Mouse (Mus musculus) thymus, adult 2 months (tissue): ENCODE results near the gene Sfswap. TPM values are rescaled to one million over a fixed set of nuclear protein-coding genes. Genes with fewer than 3 reads are reported as not detected.
"Not testable (repeated sequence)": the region's sequence is repeated elsewhere in the genome, so short reads cannot be mapped to it uniquely, and the experiment has no call there.

Experiments
- DNase-seq: peaks from one replicate; pipeline ENCODE4 v3.0.0; 2021
- H3K27ac ChIP-seq: fragments of 200-500 bp; 2 replicates; pipeline ENCODE4 v1.5.1; 2012; ENCODE audit warnings: low read length, control low read depth; ENCODE audit not compliant: control insufficient read depth, insufficient read depth
- H3K27me3 ChIP-seq: fragments of 200-500 bp; 2 replicates; pipeline ENCODE4 v1.6.1; 2012; ENCODE audit warnings: mild to moderate bottlenecking, low read length, moderate library complexity, mixed read lengths; ENCODE audit not compliant: control insufficient read depth, insufficient read depth
- H3K36me3 ChIP-seq: fragments of 200-500 bp; 2 replicates; pipeline ENCODE4 v1.6.1; 2012; ENCODE audit warnings: mild to moderate bottlenecking, low read length, moderate library complexity; ENCODE audit not compliant: control insufficient read depth, insufficient read depth
- H3K4me1 ChIP-seq: fragments of 200-500 bp; replicated peaks from 2 replicates; pipeline ENCODE4 v1.6.1; 2012; ENCODE audit warnings: low read length; ENCODE audit not compliant: control insufficient read depth, insufficient read depth
- H3K4me3 ChIP-seq: fragments of 200-500 bp; 2 replicates; pipeline ENCODE4 v1.5.1; 2012; ENCODE audit warnings: mild to moderate bottlenecking, low read length, control low read depth, moderate library complexity; ENCODE audit not compliant: control insufficient read depth, insufficient read depth
- CTCF ChIP-seq: fragments of 200-500 bp; IDR thresholded peaks from 2 replicates; pipeline ENCODE4 v1.5.1; 2012; ENCODE audit warnings: mild to moderate bottlenecking, control low read depth, low read length, moderate library complexity, borderline replicate concordance; ENCODE audit not compliant: control insufficient read depth, poor library complexity, insufficient read depth; ENCODE audit errors: extremely low read depth
- POLR2A ChIP-seq: fragments of 200-500 bp; IDR thresholded peaks from 2 replicates; pipeline ENCODE4 v1.6.1; 2012; ENCODE audit warnings: mild to moderate bottlenecking, low read length, control low read depth, moderate library complexity; ENCODE audit not compliant: control insufficient read depth, poor library complexity, insufficient read depth; ENCODE audit errors: extremely low read depth
- WGBS: fragments of 180-500 bp; shearing (Covaris S2); methylation state at CpG from one replicate; pipeline ENCODE4 v1.1.7; 2018; 5-methylcytosine and 5-hydroxymethylcytosine counted together
- polyA plus RNA-seq: library from polyadenylated mRNA; depleted of rRNA; stranded (reverse); fragments of >200 nt; gene quantifications from 2 replicates; pipeline ENCODE4 v1.2.3, GENCODE M21; 2012; rRNA removed

The Sfswap gene
- polyA plus RNA-seq, 1 experiment = 160 TPM

DNA sequence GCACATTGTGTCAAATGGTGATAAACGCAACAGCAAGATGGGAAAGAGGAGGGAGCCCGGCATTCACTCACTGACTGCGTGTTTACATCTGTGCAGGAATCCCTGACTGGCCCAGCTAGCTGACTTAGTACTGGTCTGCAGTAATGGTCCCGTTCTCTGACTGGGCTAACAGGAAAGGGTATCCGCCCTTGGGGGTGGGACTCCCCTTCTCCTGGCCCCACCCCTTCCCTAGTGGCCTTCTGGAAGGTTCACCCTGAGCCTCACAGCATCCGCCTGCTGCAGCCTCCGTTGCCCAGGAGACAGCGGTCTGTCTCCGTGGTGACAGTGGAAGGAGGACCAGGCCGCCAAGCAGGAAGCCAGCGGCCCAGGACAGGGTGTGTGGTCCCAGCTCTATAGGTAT is 89.9 kb downstream of the Sfswap start:
- TF ChIP-seq CTCF (no peak), POLR2A (no peak)
- Histone ChIP-seq H3K27ac (no peak overlapping the region), H3K4me3 (no peak overlapping the region), H3K36me3 (no peaks in the 10 kb centered on the region), H3K27me3 (no peaks in the 10 kb centered on the region), H3K4me1 (peaks cover 10% of the 10 kb centered on the region)
- 68% methylated on average over 11 of the region's 11 CpGs for WGBS
- no peak for DNase-seq

DNA sequence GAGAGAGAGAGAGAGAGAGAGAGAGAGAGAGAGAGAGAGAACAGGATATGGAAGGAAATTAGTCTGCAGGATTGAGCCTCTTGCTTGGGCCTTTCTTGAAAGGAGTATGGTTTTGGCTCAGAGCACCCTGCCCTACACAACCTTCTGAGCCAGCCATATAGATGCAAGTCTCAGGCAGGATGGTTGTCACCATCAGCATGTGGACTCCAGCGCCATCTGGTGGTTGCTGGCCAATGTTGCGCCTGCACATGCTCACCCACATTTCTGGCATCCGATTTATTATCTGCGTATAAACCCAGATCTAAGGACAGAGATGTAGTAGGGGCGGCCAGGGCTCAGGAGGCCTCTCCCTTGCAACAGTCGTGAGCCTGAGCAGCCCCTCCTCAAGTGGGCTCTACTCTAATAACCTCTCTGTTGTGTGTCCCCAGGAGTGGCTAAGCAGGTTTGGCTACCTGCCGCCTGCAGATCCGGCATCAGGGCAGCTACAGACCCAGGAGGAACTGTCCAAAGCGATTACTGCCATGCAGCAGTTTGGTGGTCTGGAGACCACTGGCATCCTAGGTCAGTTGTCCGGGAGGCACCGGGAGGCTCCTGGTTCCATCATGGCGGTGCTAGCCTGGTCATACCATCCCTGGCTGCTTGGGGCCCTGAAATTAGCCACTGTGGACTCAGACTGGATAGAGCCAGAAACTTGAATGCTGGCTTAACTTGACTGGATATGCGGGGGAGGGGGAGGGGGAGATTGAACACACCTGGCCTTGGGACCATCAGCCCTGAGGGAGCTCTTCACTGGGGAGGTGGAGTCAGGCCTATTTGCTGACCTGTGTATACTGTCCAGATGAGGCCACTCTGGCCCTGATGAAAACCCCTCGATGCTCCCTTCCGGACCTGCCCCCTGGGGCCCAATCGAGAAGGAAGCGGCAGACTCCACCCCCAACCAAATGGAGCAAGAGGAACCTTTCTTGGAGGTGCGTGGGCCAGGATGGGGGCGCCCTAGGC is 93.4 kb downstream of the Sfswap start:
- no peak overlapping the region for H3K4me3 ChIP-seq
- DNase-seq = peak; percentile 80
- no peaks in the 10 kb centered on the region for H3K36me3 ChIP-seq
- no peaks in the 10 kb centered on the region for H3K27me3 ChIP-seq
- H3K27ac ChIP-seq = no peak overlapping the region
- no peaks in the 10 kb centered on the region for H3K4me1 ChIP-seq
- 52% methylated on average over 19 of the region's 19 CpGs for WGBS
- TF ChIP-seq POLR2A (no peak), CTCF (peak; percentile 98)

DNA sequence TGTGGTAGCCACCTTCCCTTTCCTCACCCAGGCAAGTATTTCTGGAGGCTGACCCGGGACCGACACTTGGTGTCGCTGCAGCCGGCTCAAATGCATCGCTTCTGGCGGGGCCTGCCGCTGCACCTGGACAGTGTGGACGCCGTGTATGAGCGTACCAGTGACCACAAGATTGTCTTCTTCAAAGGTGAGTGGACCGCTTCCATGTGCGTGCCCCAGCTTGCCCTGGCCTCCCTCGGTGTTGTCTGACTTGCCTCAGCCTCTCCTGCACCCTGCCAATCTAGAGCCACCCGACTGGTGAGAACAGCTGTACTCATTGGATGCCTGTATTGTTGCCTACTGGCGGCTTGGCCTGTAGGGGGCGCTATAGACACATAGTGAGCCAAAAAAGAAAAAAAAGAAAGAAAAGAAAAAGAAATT is 101.1 kb downstream of the Sfswap start:
- Histone ChIP-seq H3K36me3 (no peaks in the 10 kb centered on the region), H3K27me3 (no peaks in the 10 kb centered on the region), H3K27ac (no peak overlapping the region), H3K4me3 (no peak overlapping the region), H3K4me1 (no peaks in the 10 kb centered on the region)
- peak; percentile 9 for DNase-seq
- TF ChIP-seq POLR2A (no peak), CTCF (no peak)
- WGBS = 83% methylated on average over 16 of the region's 16 CpGs

DNA sequence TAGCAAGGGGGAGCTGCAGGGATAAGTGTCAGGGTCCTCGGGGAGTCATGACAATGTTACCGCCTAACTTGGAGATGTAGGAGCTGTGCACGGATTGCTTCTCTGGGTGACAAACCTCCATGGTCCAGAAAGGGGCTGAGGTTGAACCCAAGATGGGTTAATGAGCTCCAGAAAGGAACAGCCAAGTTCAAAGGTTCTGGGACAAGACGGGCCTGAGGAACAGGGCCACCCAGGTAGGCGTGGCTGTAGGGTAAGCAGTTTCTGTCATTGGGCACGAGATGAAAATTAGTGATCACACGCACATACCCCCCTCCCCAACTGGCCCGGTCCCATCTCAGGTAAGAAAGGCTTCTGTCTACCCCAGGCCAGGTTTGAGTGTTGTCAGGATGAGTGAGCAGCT is 106.5 kb downstream of the Sfswap start:
- no peak for DNase-seq
- Histone ChIP-seq H3K36me3 (no peaks in the 10 kb centered on the region), H3K4me1 (no peaks in the 10 kb centered on the region), H3K4me3 (no peak overlapping the region), H3K27ac (no peak overlapping the region), H3K27me3 (no peaks in the 10 kb centered on the region)
- TF ChIP-seq POLR2A (no peak), CTCF (no peak)
- WGBS = 93% methylated on average over 8 of the region's 8 CpGs

DNA sequence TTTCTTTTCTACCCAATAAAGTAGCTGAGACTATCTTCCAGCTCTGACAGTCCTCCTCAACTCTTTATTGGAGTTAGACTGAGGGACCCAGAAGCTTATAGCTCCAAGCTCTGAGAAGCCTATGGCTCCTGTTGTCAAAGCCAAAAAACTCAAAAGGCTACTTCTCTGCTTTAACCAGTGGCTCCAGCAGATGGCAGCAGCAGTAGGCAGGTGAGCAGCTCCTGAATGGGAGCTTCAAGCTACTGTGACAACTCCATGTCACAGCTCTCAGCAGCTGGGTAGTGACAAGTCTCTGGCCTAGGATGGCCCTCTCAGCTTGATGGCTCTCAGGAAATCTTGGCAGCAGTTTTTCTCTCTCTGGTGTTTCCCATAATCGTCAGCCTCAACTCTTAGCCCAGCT is 110.0 kb downstream of the Sfswap start:
- Histone ChIP-seq H3K36me3 (no peaks in the 10 kb centered on the region), H3K27ac (no peak overlapping the region), H3K27me3 (no peaks in the 10 kb centered on the region), H3K4me1 (no peaks in the 10 kb centered on the region), H3K4me3 (no peak overlapping the region)
- 23% methylated on average over 1 of the region's 1 CpGs for WGBS
- TF ChIP-seq POLR2A (no peak), CTCF (no peak)
- DNase-seq = peak; percentile 59

DNA sequence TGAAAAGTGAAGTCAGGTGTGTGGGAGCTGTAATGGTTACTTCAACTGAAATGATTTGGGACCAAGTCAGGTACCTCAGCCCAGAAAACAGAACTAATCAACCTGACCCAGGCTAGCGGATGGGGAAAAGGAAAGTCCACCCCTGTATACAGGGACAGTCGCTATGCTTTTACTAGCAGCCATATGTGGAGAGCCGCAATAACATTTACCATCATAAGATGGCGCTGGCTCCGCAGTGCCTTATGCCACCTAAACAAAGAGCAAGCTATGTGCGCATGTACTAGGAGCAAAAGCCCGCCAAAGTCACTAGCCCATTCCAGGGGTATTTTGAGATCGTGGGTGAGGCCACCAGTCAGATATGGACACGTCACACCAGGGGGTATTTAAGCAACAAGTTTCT is 119.6 kb downstream of the Sfswap start:
- not testable (repeated sequence) for H3K4me3 ChIP-seq, H3K36me3 ChIP-seq, DNase-seq, H3K4me1 ChIP-seq, H3K27ac ChIP-seq, H3K27me3 ChIP-seq
- 69% methylated on average over 9 of the region's 9 CpGs for whole genome bisulfite sequencing

Other genes starting within 250 kb of the Sfswap start
- 3.4 and 3.5 TPM in 2 replicates for gene Mmp17, start 82.9 kb downstream of the Sfswap start, polyA plus RNA-seq
- 1.1 and 1.4 TPM in 2 replicates for gene Zfp11, start 168.9 kb downstream of the Sfswap start, polyA plus RNA-seq
- 0.11 TPM in 1 of 2 replicates, not detected in the other for gene Sept14, start 207.3 kb downstream of the Sfswap start, polyA plus RNA-seq
- 66.5 and 83.5 TPM in 2 replicates for gene Mrps17, start 214.3 kb downstream of the Sfswap start, polyA plus RNA-seq
- gene Nipsnap2, start 223.8 kb downstream of the Sfswap start, polyA plus RNA-seq = 31.5 and 45.9 TPM in 2 replicates